Mouse (Mus musculus) embryo, embryonic 11.5 days (tissue): ENCODE results near the gene Fos.

Experiments
- DNase-seq: peaks from one replicate; pipeline ENCODE4 v3.0.0-alpha.2; 2012; ENCODE audit warnings: low read depth, low spot score

Gene Fos

GRCm38 (mm10) chr12:85473481-85474297 is at the start of gene Fos:
Gene Fos (plus strand): TSS chr12:85473890.
- peak; percentile 81 for DNase-seq

GRCm38 (mm10) chr12:85425721-85426120 is 48.0 kb upstream of the Fos start:
- DNase-seq: no peak

- no peak for DNase-seq
Measured at GRCm38 (mm10) chr12:85426126-85426525, 47.6 kb upstream of the Fos start.

GRCm38 (mm10) chr12:85427802-85428201 is 45.9 kb upstream of the Fos start:
- no peak for DNase-seq

- no peak for DNase-seq
Measured at GRCm38 (mm10) chr12:85429999-85430398, 43.7 kb upstream of the Fos start.

- no peak for DNase-seq
Measured at GRCm38 (mm10) chr12:85430434-85430833, 43.3 kb upstream of the Fos start.

GRCm38 (mm10) chr12:85433850-85434249 is 39.8 kb upstream of the Fos start:
- no peak for DNase-seq

GRCm38 (mm10) chr12:85434526-85434925 is 39.2 kb upstream of the Fos start:
- DNase-seq: no peak

GRCm38 (mm10) chr12:85436021-85436621 is 37.6 kb upstream of the Fos start:
- DNase-seq: no peak

- DNase-seq: no peak
Measured at GRCm38 (mm10) chr12:85437172-85437876, 36.4 kb upstream of the Fos start.

GRCm38 (mm10) chr12:85443456-85443855 is 30.2 kb upstream of the Fos start:
- DNase-seq: no peak

- no peak for DNase-seq
Measured at GRCm38 (mm10) chr12:85444646-85445045, 29.0 kb upstream of the Fos start.

- DNase-seq: no peak
Measured at GRCm38 (mm10) chr12:85447009-85447408, 26.7 kb upstream of the Fos start.

GRCm38 (mm10) chr12:85447490-85447889 is 26.2 kb upstream of the Fos start:
- DNase-seq: no peak

GRCm38 (mm10) chr12:85449478-85449877 is 24.2 kb upstream of the Fos start:
- no peak for DNase-seq

- no peak for DNase-seq
Measured at GRCm38 (mm10) chr12:85451693-85452491, 21.8 kb upstream of the Fos start.

GRCm38 (mm10) chr12:85455065-85456058 is 18.3 kb upstream of the Fos start:
- peak; percentile 99 for DNase-seq

- DNase-seq: no peak
Measured at GRCm38 (mm10) chr12:85456276-85456675, 17.4 kb upstream of the Fos start.

- no peak for DNase-seq
Measured at GRCm38 (mm10) chr12:85456966-85457505, 16.7 kb upstream of the Fos start.

- DNase-seq: no peak
Measured at GRCm38 (mm10) chr12:85459820-85460219, 13.9 kb upstream of the Fos start.
